Mouse (Mus musculus): ENCODE data around the gene Liph. TPM values are rescaled to one million over a fixed set of nuclear protein-coding genes. Genes with fewer than 3 reads are reported as not detected.
"Not testable (repeated sequence)": the region's sequence is repeated elsewhere in the genome, so short reads cannot be mapped to it uniquely, and the experiment has no call there.

Gene Liph
- polyA plus RNA-seq (2017; shearing (Covaris generic)): under 1 TPM in 2 of 3 experiments, not detected in 1; 0.16 to 0.84 TPM

- peak; percentile 54 for ATAC-seq
Measured at GRCm38 (mm10) chr16:21995304-21995703, at the start of gene Liph. TSS of gene Liph (minus strand) at chr16:21995663.

GRCm38 (mm10) chr16:22043830-22044229 is 48.4 kb upstream of the Liph start:
- no peak for ATAC-seq

GRCm38 (mm10) chr16:22039978-22040377 is 44.5 kb upstream of the Liph start:
- no peak for ATAC-seq

- no peak for ATAC-seq
Measured at GRCm38 (mm10) chr16:22038554-22038953, 43.1 kb upstream of the Liph start.

GRCm38 (mm10) chr16:22027474-22027873 is 32.0 kb upstream of the Liph start:
- no peak for ATAC-seq

- ATAC-seq: no peak
Measured at GRCm38 (mm10) chr16:22022122-22022521, 26.7 kb upstream of the Liph start.

GRCm38 (mm10) chr16:22015569-22015968 is 20.1 kb upstream of the Liph start:
- no peak for ATAC-seq

GRCm38 (mm10) chr16:22009596-22009995 is 14.1 kb upstream of the Liph start:
- ATAC-seq: peak; percentile 33

- ATAC-seq: peak; percentile 95
Measured at GRCm38 (mm10) chr16:22009099-22009584, 13.7 kb upstream of the Liph start, which contains the start of gene Senp2. TSS of gene Senp2 (plus strand) at chr16:22009484.

- no peak for ATAC-seq
Measured at GRCm38 (mm10) chr16:22001606-22002005, 6.1 kb upstream of the Liph start.

GRCm38 (mm10) chr16:22001172-22001571 is 5.7 kb upstream of the Liph start:
- ATAC-seq: no peak

GRCm38 (mm10) chr16:21999941-22000690 is 4.7 kb upstream of the Liph start:
- no peak for ATAC-seq

GRCm38 (mm10) chr16:21998061-21998460 is 2.6 kb upstream of the Liph start:
- ATAC-seq: no peak

- no peak for ATAC-seq
Measured at GRCm38 (mm10) chr16:21996881-21997641, 1.6 kb upstream of the Liph start.

- no peak for ATAC-seq
Measured at GRCm38 (mm10) chr16:21996402-21996801, 939 bp upstream of the Liph start.

GRCm38 (mm10) chr16:21991774-21992173 is 3.7 kb downstream of the Liph start:
- no peak for ATAC-seq

GRCm38 (mm10) chr16:21990893-21991292 is 4.6 kb downstream of the Liph start:
- ATAC-seq: not testable (repeated sequence)

- no peak for ATAC-seq
Measured at GRCm38 (mm10) chr16:21987956-21988355, 7.5 kb downstream of the Liph start.

- no peak for ATAC-seq
Measured at GRCm38 (mm10) chr16:21986191-21986590, 9.3 kb downstream of the Liph start.

- no peak for ATAC-seq
Measured at GRCm38 (mm10) chr16:21984091-21984490, 11.4 kb downstream of the Liph start.

- no peak for ATAC-seq
Measured at GRCm38 (mm10) chr16:21983581-21983980, 11.9 kb downstream of the Liph start.

- ATAC-seq: no peak
Measured at GRCm38 (mm10) chr16:21983146-21983545, 12.3 kb downstream of the Liph start.

- ATAC-seq: no peak
Measured at GRCm38 (mm10) chr16:21977347-21977746, 18.1 kb downstream of the Liph start.

- no peak for ATAC-seq
Measured at GRCm38 (mm10) chr16:21976203-21976602, 19.3 kb downstream of the Liph start.

Measured in inflammation-experienced regulatory T-cells, adult 6 months (primary cell).